Mouse (Mus musculus) small intestine, adult 2 months (tissue): ENCODE measurements around the gene Dnaic1. TPM values are rescaled to one million over a fixed set of nuclear protein-coding genes. Genes with fewer than 3 reads are reported as not detected.

Experiments used
- H3K27ac ChIP-seq: fragments of 200-500 bp; 2 replicates; pipeline ENCODE4 v1.5.1; 2012; ENCODE audit warnings: low read depth, low read length, control low read depth, inconsistent platforms; ENCODE audit not compliant: insufficient read depth
- H3K27me3 ChIP-seq: fragments of 200-500 bp; 2 replicates; pipeline ENCODE4 v1.6.1; 2012; ENCODE audit warnings: mild to moderate bottlenecking, moderate library complexity, low read length, inconsistent platforms; ENCODE audit not compliant: control insufficient read depth, insufficient read depth
- H3K36me3 ChIP-seq: fragments of 200-500 bp; 2 replicates; pipeline ENCODE4 v1.6.1; 2012; ENCODE audit warnings: mild to moderate bottlenecking, low read length, control low read depth, inconsistent platforms; ENCODE audit not compliant: control insufficient read depth, insufficient read depth
- H3K4me1 ChIP-seq: fragments of 200-500 bp; 2 replicates; pipeline ENCODE4 v1.6.1; 2012; ENCODE audit warnings: low read length, inconsistent platforms, mixed read lengths; ENCODE audit not compliant: control insufficient read depth, insufficient read depth, insufficient read length
- H3K4me3 ChIP-seq: fragments of 200-500 bp; 2 replicates; pipeline ENCODE4 v1.5.1; 2012; ENCODE audit warnings: low read depth, mild to moderate bottlenecking, control low read depth, inconsistent platforms, low read length, moderate library complexity
- CTCF ChIP-seq: fragments of 200-500 bp; IDR thresholded peaks from 2 replicates; pipeline ENCODE4 v1.5.1; 2012; ENCODE audit warnings: low read depth, mild to moderate bottlenecking, control low read depth, inconsistent platforms, low read length, moderate library complexity, mixed read lengths; ENCODE audit not compliant: insufficient replicate concordance, insufficient read length; ENCODE audit errors: extremely low read depth
- POLR2A ChIP-seq: fragments of 200-500 bp; IDR thresholded peaks from 2 replicates; pipeline ENCODE4 v1.6.1; 2012; ENCODE audit warnings: low read depth, mild to moderate bottlenecking, control low read depth, inconsistent platforms, low read length, moderate library complexity
- WGBS: fragments of 180-500 bp; shearing (Covaris S2); methylation state at CpG from one replicate; pipeline ENCODE4 v1.1.7; 2018; 5-methylcytosine and 5-hydroxymethylcytosine counted together
- polyA plus RNA-seq: library from polyadenylated mRNA; depleted of rRNA; stranded (reverse); fragments of >200 nt; gene quantifications from 2 replicates; pipeline ENCODE4 v1.2.3, GENCODE M21; 2012

Gene Dnaic1
- polyA plus RNA-seq, 1 experiment: 5.4 TPM

DNA sequence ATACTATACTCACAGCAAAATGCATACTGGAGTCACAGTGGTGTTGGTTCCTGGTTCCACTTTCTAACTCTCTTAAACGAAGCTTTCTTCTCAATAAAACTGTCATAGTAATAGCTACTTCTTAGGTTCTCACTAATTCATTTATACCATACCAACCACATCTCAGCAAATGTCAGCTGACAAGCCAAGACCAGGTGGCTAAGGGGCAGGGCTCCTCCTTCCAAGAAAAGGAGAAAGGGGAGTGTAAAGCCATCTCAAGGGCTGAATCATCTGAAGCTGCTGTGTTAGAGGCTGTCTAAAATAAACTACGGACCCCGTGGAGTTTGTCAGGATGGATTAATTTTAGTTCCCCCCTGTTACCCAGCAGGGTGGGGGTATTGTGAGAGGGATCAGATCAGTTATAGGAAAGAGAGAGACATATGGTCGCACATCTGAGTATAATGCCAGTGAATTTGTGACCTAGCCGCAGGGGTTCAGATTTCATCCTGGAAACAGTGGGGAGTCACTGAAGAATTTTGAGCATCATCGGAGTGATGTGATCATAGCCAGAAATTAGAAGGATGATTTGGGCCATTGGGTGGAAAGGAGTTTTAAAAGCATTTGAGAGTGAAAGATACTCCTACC lies 71.7 kb downstream of the Dnaic1 start:
- Histone ChIP-seq H3K36me3 (no peaks in the 10 kb centered on the region), H3K27ac (no peak overlapping the region), H3K4me3 (no peak overlapping the region), H3K4me1 (no peaks in the 10 kb centered on the region), H3K27me3 (no peaks in the 10 kb centered on the region; the same call in 1 of the 2 replicates)
- whole genome bisulfite sequencing: 85% methylated on average over 6 of the region's 6 CpGs
- no peak for TF ChIP-seq CTCF
- no peak for TF ChIP-seq POLR2A

DNA sequence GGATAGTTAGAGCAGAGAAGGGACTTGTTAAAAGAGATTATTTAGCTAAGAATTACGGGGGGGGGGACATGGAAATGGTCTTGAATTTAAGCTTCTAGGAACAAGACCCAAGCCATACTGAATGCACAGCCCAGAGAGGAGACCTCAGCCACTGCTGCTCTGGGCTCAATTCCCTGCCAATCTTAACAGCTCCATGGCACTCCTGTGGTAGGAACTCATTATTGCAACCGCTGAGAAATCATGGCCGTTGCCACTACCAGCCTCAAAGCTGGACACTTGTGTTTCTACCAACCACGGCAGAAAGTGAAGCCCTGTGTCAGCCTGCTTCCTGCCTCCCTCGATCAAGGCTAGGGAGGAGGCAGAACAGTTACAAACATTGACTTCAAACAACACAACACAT lies 75.9 kb downstream of the Dnaic1 start:
- no peak for TF ChIP-seq CTCF
- TF ChIP-seq POLR2A: no peak
- H3K4me3 ChIP-seq: no peak overlapping the region
- 24% methylated on average over 5 of the region's 5 CpGs for WGBS
- H3K4me1 ChIP-seq: no peaks in the 10 kb centered on the region
- 0 out of 2 replicates have a peak, but pooled peaks cover 2% of the 10 kb centered on the region for H3K27me3 ChIP-seq
- H3K27ac ChIP-seq: no peak overlapping the region
- H3K36me3 ChIP-seq: no peaks in the 10 kb centered on the region

DNA sequence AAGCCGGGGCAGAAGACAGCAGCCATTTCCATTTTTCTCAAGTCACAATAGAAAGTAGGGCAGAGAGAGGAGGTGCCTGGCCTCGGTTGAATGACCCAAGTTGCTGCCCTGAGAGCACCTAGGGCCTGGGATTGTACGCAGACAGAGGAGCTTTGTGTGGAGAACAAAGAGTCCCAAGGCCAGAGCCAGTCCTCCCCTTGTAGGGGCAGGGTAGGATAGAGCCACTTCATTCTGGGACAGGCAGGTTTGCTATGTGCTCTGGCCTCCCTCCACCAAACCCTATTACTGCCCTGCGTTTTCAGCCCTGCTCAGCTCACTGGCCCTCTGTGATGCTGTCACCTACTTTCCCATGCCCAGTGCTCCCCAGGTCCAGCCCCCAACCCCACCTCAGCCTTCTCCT lies 78.6 kb downstream of the Dnaic1 start:
- H3K4me1 ChIP-seq: no peaks in the 10 kb centered on the region
- TF ChIP-seq CTCF (no peak), POLR2A (no peak)

DNA sequence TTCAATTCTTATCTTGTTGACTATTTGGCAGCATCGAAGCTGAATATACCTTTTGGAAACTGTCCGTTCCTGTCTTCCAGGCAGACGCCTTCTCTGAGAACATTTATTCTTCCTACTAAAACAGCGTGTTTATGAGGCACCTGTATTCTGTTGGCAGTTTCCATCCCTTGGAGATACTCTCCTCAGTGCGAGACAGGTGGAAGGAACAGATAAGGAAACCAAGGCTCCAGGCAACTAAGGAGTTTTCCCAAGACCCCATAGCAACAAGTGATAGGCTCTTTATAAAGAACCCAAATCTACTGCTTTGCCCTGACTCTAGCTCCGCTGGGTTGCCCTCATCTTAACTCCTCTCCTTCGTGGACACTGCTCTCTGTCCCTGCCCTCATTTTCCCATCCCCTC lies 79.1 kb downstream of the Dnaic1 start:
- Histone ChIP-seq H3K36me3 (no peaks in the 10 kb centered on the region), H3K4me3 (no peak overlapping the region), H3K4me1 (no peaks in the 10 kb centered on the region), H3K27me3 (0 out of 2 replicates have a peak, but pooled peaks cover 2% of the 10 kb centered on the region), H3K27ac (no peak overlapping the region)
- WGBS: 52% methylated on average over 7 of the region's 7 CpGs
- TF ChIP-seq CTCF (no peak), POLR2A (no peak)

More for the DNA sequence above, 78.6 kb downstream of the Dnaic1 start:
- Histone ChIP-seq H3K27me3 (0 out of 2 replicates have a peak, but pooled peaks cover 2% of the 10 kb centered on the region), H3K4me3 (no peak overlapping the region), H3K36me3 (no peaks in the 10 kb centered on the region), H3K27ac (no peak overlapping the region)
- 63% methylated on average over 4 of the region's 4 CpGs for WGBS

DNA sequence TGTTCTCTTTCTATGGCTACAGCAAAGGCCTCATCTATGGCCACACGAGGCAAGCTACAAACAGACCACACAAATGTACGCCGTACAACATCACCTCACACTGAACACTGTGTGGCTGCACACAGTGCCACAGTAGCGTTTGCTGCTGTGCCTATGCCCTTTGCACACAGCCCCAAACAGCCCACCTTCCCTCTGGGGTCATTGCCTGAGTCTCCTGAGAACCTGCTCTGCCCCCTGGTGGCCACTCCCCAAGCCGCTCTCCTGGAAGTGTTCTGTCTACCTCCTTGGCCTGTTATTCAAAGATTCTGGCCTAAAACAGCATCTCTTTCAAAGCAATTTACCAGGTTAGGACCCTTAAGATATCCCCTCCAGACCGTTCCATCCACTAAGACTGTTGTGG lies 83.7 kb downstream of the Dnaic1 start:
- WGBS: 49% methylated on average over 6 of the region's 6 CpGs

DNA sequence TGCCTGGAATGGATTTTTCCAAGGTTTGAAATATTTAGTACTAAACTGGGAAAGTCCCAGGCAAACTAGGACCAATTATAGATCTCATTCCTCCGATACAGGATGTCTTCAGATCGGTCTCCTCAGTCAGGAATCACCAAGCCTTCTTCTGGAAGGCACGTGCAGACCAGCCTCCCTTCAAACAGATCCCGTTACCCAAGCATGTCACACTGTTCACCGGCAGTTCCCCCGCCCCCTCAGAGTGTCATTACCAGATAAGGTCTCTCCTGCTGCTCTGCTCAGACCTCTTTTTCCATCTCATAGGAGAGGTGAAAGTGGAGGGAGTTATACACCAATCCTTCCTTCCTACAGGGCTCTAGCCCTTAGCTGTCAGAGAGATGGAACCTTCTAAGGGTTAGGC lies 84.2 kb downstream of the Dnaic1 start:
- TF ChIP-seq POLR2A (no peak), CTCF (no peak)
- no peak overlapping the region for H3K27ac ChIP-seq
- H3K4me3 ChIP-seq: no peak overlapping the region
- H3K27me3 ChIP-seq: no peaks in the 10 kb centered on the region
- no peaks in the 10 kb centered on the region for H3K36me3 ChIP-seq
- WGBS: 54% methylated on average over 6 of the region's 6 CpGs
- H3K4me1 ChIP-seq: peaks cover 6% of the 10 kb centered on the region; the same call in 1 of the 2 replicates

More for the DNA sequence above, 83.7 kb downstream of the Dnaic1 start:
- Histone ChIP-seq H3K36me3 (no peaks in the 10 kb centered on the region), H3K4me3 (no peak overlapping the region), H3K27ac (no peak overlapping the region), H3K4me1 (0 out of 2 replicates have a peak, but pooled peaks cover 4% of the 10 kb centered on the region), H3K27me3 (no peaks in the 10 kb centered on the region)
- TF ChIP-seq POLR2A: no peak
- peak; percentile 62; the same call in 1 of the 2 replicates for TF ChIP-seq CTCF

DNA sequence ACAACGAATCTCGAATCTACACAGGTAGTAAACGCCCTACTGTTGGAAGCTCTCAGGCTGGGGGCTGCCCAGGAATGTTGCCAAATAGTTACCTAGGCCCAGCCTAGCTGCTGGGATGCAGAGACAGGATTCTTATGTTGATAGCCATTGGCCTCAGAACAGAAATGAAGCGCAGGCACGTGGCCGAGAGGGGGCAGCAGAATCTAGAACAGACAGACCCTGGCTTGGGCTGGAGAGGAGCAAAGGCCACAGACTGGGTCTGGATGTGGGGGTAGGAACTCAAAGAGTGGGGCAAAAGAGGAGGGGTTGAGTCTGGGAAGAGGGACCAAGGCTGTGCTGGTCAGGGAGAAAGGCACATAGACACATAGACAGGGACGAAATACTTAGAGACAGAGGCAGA lies 84.6 kb downstream of the Dnaic1 start:
- H3K4me3 ChIP-seq: no peak overlapping the region
- no peaks in the 10 kb centered on the region for H3K27me3 ChIP-seq
- 16% methylated on average over 7 of the region's 7 CpGs for WGBS
- H3K27ac ChIP-seq: no peak overlapping the region
- H3K4me1 ChIP-seq: peaks cover 7% of the 10 kb centered on the region; the same call in 1 of the 2 replicates
- TF ChIP-seq CTCF: peak; percentile 47; the same call in 1 of the 2 replicates
- TF ChIP-seq POLR2A: no peak
- no peaks in the 10 kb centered on the region for H3K36me3 ChIP-seq
